Mouse (Mus musculus): ENCODE results near the gene Gm8279.
"Not testable (repeated sequence)": the region's sequence is repeated elsewhere in the genome, so short reads cannot be mapped to it uniquely, and the experiment has no call there.

Gm8279 gene

DNA sequence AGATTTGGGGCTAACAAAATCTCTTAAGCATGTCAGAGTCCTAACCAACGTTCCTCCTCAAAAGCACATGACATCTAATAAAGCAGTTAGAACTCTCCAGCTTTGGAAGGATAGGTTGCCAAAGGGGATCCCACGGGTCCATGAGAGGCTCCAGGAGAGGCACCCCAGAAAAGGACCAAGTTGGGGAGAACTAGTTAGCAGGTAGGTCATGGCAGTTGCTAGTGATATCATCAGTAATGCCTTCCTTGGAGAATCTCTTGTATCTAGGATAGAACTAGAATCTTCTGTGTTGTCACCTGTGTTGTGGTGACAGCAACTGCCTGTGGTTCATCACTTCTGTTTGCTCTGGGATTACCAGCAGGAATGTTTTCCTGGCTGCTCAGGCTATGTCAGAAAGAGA is at the start of gene Gm8279:
Gene Gm8279 (plus strand): TSS at position 301 of the 400 bp plus-strand sequence.
- not testable (repeated sequence) for TF ChIP-seq GATA4 (IDR thresholded peaks at IDR 0.05; ENCODE audit: insufficient replicate concordance, low read length)

DNA sequence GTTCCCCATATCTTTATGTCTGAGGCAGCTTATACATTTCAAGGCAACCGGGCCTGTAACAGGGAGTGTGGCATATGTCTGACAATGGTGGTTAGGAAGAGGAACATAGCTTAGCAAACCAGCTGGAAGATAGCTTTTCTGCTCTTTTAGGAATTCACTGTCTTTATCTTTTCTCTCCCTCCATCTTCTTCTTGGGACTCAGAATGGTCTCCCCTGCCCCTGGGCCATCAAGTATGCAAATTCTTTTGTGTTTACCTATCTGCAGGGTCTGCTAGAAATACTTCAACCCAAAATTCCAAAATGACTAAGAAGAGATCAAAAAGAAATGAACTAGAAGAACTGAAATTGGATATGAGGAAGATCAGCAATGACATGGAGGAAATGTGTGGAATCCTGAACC is 32.9 kb downstream of the Gm8279 start, which contains the start of gene Gm3317:
Gene Gm3317 (plus strand): TSS at position 301 of the 400 bp plus-strand sequence.
- not testable (repeated sequence) for TF ChIP-seq GATA4 (IDR thresholded peaks at IDR 0.05; ENCODE audit: insufficient replicate concordance, low read length)

DNA sequence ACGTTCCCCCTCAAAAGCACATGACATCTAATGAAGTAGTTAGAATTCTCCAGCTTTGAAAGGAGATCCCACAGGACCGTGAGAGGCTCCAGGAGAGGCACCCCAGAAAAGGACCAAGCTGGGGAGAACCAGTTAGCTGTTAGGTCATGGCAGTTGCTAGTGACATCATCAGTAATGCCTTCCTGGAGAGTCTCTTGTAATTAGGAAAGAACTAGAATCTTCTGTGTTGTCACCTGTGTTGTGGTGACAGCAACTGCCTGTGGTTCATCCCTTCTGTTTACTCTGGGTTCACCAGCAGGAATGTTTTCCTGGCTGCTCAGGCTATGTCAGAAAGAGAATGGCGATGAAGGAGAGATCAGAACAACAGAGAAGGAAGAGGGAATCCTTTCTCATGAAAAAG is 54.2 kb downstream of the Gm8279 start, which contains the start of gene Gm8271:
Gene Gm8271 (plus strand): TSS at position 301 of the 400 bp plus-strand sequence.
- TF ChIP-seq GATA4 (IDR thresholded peaks at IDR 0.05; ENCODE audit: insufficient replicate concordance, low read length) = not testable (repeated sequence)

Data from liver, adult (tissue).